Mouse (Mus musculus) cerebellum, postnatal 25 days (tissue): ENCODE results near the gene Nxpe2.

Source experiments
- DNase-seq, 2 experiments: peaks; one replicate each; pipeline ENCODE4 v3.0.0; 2021; ENCODE audit warnings: mixed read lengths in 2 of 2

Gene Nxpe2

DNA sequence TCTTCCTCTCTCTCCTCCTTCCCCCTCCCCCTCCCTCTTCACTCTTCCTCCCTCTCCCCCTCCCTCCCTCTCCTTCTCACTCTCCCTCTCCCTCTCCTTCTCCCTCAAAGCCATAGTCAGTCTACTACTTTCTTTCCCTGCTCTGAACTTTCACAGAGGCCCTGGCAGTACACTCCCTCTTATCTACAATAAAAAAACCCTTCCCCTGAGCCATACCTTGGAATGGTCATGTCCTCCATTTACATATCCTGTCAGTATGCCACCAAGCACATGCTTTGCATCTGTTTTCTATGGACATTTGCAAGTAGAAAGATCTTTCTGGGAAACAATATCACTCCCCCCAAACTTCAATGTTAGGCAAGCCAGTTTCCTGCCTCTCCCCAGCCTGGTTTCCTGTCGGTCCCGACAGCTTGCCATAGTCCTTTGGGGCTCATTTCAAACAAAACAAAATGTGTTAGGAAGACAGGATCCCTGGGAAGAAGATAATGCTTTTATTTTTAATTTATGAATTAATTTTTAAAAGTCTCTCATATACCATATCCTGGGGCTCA, at the start of gene Nxpe2:
Nxpe2 (minus strand) TSS at position 307 of the 551 bp plus-strand sequence.
- no peak for DNase-seq

DNA sequence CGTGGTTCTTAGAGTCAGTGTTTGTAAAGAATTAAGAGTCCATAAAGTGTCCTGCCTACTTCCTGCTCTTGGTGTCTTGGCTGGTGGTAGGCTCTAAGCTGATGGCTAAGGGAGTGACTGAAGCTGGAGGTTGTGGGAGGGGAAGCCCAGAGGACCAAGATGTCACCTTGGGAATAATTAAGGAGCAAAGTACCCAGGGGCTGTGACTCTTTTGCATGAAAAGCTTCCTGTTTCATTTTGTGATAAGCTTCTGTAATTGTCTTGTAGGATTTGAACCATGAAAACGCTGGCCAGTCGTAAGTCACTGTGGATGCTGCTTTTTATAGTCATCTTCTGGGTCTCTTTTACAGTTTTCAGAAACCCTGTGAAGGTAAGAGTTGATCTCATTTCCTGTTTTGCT, 36.7 kb upstream of the Nxpe2 start:
- DNase-seq = no peak

DNA sequence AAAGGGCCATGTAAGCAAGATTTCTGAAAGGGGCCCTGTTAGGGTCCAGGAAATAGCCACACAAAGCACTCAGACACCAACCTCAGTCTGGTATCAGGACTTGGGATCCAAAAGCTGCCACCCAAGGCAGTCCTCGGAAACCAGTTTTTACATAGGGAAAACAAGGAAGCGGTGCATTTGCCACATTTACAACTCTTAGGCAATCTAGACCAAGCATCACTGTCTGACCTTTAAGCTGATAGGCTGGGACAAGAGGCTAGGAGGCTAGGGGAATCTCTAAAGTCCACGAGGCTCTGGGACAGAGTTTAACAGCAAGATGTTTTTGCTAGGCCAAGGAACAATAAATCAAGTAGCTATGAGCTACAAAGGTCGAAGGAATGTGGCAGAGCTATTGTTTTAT, 35.2 kb upstream of the Nxpe2 start:
- no peak for DNase-seq

DNA sequence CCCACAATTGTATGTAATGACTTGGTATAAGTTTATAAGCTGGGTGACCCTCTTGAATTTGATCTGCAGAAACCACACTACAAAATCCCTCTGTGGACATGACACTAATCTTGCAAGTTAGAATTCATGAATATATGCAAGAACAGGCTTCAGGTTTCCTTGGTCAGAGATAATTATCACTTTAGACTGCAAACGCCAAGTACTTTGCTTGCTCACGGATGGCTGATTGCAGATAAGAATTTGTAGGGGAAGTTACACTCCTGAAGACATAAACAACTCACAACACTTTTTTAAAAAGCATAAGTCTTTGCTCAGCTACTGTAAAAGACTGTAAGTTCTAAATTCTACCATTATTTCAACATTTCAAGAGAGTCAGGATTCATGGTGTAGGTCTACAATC, 21.1 kb upstream of the Nxpe2 start:
- DNase-seq = no peak

DNA sequence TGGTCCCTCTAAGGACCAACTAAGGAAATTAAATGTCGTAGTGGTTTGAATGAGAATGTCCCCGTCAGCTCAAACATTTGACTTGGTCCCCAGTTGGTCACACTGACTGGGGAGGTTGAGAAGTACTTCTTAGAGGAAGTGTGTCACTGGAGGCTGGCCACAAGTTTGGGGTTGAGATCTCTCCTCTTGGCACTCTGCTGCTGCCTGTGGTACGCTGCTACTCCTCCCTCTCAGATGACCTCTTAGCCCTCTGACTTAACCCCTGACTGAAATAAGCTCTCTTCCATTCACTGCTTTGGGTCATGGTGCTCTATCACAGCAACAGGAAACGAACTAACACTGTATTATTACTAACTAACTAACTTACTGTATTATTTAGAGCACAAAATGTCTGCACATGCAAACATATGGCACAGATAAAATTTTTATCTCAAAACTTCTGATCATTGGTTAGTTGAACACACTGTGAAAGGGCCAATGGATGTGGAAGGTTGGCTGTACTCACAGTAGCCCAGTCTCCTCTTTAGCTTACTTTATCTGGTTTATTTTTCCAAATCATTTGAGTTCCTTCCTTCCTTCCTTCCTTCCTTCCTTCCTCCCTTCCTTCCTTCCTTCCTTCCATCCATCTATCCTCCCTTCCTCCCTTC, 20.1 kb upstream of the Nxpe2 start:
- no peak for DNase-seq

DNA sequence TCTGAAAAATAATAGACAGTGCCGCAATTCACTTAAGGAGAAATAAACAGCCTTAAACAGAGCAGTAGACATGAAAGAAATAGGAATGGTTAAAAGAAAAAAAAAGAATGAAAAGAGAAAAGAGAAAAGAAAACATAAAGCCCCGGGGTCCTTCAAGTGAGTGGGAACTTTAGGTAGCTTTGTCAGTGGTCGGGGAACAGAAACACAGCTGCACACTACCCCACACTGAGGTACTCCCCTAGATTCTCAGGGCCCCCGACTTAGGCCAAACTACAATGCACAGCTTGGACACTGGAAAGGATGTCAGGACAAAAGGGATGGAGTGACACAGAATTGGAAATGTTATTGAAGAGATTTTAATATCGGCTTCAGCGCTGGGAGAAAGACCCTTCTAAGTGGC, 9.5 kb upstream of the Nxpe2 start:
- no peak for DNase-seq

GRCm38 (mm10) chr9:48361815-48362631, 8.8 kb upstream of the Nxpe2 start:
- no peak for DNase-seq

- DNase-seq = no peak
Observed at GRCm38 (mm10) chr9:48360826-48361225, 7.6 kb upstream of the Nxpe2 start.

- no peak for DNase-seq
Observed at GRCm38 (mm10) chr9:48357097-48357496, 3.8 kb upstream of the Nxpe2 start.

DNA sequence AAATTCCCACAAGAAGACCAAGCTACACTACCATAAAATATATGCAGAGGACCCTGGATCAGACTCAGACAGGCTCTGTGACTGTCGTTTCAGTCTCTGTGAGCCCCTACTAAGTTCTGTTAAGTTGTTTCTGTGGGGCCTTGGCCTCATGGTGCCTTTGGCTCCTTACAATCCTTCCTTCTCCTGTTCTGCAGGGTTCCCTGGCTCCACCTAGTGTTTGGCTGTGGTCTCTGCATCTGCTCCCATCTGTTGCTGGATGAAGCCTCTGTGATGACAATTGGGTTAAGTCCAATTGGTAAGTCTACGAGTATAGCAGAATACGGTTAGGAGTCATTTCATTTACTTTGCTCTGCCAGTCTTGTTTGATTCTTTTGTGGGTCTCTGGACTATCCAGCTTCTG, 1.5 kb upstream of the Nxpe2 start:
- peak; percentile 76 to 83 for DNase-seq

GRCm38 (mm10) chr9:48354122-48354521, 868 bp upstream of the Nxpe2 start:
- no peak for DNase-seq

DNA sequence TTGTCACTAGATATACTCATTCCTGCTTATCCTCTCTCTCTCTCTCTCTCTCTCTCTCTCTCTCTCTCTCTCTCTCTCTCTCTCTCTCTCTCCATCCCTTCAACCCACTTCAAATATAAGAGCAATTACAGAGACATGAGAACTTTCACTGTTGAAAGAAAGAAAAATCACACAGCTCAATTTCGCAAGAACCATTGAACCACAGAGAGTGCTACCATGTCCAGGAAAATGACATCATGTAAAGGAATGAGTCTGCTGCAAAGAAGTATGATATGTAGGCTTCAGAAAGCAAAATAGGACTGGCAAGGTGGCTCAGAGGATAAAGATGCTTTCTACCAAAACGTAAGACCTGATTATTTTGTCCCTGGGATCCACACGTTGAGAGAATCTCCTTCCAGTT, 7.4 kb downstream of the Nxpe2 start:
- DNase-seq = no peak

DNA sequence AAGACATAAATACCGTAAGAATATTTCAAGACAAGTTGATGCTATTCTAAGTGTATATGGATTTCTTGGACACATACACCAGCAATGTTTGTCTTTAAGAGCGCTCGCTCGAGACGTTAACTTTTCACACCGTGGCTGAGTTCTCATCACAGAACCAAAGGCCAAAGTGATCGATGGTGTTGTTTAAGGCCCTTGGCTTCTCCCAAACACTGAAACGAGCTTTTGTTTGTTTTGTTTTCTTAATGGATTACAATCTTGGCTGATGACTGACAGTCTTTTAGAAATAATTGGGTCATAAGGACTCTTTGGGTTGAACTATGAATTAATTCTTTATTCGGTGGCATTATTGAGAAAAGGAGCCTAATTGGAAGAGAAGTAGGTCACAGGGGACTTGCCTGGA, 7.8 kb downstream of the Nxpe2 start:
- DNase-seq = no peak

GRCm38 (mm10) chr9:48340708-48341380, 12.4 kb downstream of the Nxpe2 start:
- DNase-seq = no peak

GRCm38 (mm10) chr9:48339563-48339962, 13.7 kb downstream of the Nxpe2 start:
- no peak for DNase-seq

- DNase-seq = no peak
Observed at GRCm38 (mm10) chr9:48338783-48339455, 14.3 kb downstream of the Nxpe2 start.

GRCm38 (mm10) chr9:48329597-48329996, 23.7 kb downstream of the Nxpe2 start:
- DNase-seq = no peak

DNA sequence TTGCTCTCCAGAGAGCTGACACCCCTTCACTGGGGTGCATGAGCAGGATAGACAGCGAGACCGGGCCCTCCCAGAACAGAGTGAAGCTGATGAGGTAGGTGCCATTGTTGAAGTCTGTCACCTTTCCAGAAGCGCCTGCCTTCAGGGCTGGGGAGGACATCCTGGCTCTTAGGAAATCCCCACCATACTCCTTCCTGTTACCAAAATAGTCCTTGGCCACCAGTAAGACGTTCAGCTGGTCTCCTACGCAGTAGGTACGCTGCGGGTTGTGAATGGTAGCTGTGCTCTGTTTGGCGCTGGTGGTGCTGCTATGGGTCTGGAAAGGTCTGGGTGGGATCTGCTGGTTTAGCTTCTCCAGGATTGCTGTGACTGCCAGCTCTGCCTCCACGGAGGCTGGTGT, 26.9 kb downstream of the Nxpe2 start:
- DNase-seq = no peak

DNA sequence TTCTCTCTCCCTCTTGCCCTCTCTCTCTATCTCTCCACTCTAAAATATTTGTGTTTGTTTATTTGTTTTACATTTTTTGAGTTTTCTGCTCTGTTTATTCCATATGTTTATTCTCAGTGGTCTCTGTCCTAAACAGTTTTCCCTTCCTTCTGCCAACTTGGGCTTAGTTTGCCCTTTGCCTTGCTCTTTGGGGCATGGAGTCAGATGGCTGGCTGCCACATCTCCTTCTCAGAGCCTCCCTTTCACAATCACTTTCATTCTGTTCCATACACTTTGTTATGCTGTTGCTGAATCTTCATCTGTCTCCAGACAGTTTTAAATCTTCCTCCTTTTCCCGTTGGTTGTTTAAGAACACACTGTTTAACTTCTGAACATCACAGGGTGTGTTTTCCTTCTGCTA, 37.4 kb downstream of the Nxpe2 start:
- no peak for DNase-seq

DNA sequence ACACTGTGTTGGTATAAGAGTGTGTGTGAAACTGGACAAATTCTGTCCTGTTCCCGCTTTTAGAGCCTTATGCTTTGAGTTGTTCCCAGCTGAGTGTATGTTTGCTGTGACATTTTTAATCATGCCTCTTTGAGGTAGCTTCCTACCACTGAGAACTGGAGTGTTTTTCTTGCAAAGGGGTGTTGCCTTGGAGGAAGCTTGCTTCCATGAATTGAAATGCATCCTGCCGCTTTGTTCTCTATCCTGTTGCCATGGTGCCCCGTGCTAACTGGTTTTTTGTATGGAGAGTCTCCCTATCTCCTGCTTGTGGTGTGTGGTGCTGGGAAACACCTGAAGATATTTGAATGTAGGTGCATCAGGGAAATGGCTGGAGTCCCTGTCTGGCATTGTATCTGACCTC, 39.1 kb downstream of the Nxpe2 start:
- DNase-seq = no peak

- no peak for DNase-seq
Observed at GRCm38 (mm10) chr9:48311241-48311640, 42.0 kb downstream of the Nxpe2 start.

- DNase-seq = peak in 1 of 2 experiments; percentile 6
Observed at GRCm38 (mm10) chr9:48303564-48303963, 49.7 kb downstream of the Nxpe2 start.

DNA sequence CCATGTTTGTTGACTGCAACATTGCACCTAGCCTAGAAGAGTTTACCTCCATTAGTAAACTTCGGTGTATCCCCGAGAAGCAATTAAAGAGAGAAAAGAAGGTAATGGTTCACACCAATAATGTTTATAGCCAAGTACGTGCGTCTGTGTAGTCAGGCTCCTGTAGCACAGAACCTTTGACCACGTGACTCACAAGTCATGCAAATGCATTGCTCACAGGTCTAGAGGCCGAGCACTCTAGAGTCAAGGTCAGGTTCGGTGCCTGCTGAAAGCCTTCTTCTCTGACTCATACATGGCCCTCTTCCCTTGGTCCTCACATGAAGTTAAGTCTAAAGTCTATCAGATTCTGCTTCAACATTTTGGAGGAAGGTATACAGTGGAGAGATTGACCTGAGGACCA, 54.3 kb downstream of the Nxpe2 start:
- DNase-seq = no peak
